Mouse (Mus musculus) frontal cortex, postnatal 36 days (tissue): ENCODE measurements around the gene Tbc1d22b.

ENCODE experiments used
- DNase-seq, 2 experiments: peaks; one replicate each; pipeline ENCODE4 v3.0.0; 2022; ENCODE audit warnings: low spot score in 2 of 2

The Tbc1d22b gene

GRCm38 (mm10) chr17:29541419-29541818 is 8.2 kb upstream of the Tbc1d22b start:
- no peak for DNase-seq

- DNase-seq: no peak
Observed at GRCm38 (mm10) chr17:29542831-29543690, 6.5 kb upstream of the Tbc1d22b start.

- no peak for DNase-seq
Observed at GRCm38 (mm10) chr17:29544064-29544463, 5.5 kb upstream of the Tbc1d22b start.

DNA sequence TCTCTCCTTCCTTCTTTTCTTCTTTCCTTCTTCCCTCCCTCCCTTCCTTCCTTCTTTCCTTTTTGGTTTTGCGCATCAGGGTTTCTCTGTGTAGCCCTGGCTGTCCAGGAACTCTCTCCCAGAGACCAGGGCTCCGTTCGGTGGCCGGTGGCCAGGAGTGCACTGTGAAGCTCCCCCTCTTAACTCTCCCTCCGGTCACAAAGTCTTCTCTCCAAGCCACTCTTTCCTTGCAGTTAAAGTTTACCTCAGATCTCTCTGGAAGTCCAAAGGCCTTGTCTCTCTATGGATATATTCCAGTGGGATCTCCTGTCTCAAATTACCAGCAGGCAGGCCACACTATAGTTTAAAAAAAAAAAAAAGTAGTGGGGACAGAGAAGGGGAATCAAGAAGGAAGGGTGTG is 4.3 kb upstream of the Tbc1d22b start:
- DNase-seq: no peak

GRCm38 (mm10) chr17:29548494-29548893 is 1.1 kb upstream of the Tbc1d22b start:
- no peak for DNase-seq

DNA sequence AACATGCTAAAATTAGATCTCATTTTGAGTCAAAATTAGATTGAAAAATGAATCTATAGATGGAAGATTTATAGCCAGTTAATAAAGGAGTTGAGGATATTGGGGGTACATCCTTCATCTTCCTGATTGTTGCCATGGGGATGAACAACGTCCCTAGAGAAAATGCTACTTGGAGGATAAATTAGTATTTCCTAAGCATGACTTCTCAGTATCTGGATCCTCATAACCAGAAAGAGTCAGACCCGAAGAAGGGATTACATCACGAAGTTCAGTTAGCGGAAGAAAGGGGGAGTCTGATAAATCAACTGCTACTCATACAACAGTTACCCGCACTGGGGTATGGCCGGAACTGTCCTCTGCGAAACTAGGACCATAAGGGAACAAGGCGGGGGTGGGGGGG is 591 bp upstream of the Tbc1d22b start:
- DNase-seq: no peak

- no peak for DNase-seq
Observed at GRCm38 (mm10) chr17:29551019-29551418, 1.4 kb downstream of the Tbc1d22b start.

DNA sequence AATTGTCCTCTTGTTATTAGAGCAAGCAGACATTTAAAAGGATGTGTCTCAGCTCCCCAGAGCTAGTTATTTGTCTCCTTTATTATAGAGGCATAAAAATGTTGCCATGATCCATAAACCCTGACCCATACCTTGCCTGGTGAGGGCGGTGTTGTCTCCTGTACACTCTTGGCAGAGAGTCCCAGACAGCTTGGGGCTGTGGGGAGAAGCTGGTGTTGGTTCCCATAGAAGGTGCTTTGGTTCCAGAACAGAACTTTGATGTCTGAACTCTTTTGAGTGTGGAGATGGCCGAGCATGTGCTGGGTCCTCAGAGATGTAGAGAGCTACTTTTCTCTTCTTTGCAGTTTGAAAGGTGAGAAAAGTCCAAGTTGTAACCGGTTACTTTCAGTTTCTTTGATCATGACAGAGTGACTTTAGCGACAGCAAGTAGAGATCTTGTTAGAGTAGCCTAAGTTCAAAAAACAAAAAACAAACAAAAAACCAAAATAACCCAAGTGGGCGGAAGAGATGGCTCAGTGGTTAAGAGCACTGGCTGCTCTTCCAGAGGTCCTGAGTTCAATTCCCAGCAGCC is 2.7 kb downstream of the Tbc1d22b start, which contains the start of gene Tmem217:
Tmem217 (minus strand) TSS at position 224 of the 571 bp plus-strand sequence.
- DNase-seq: no peak

DNA sequence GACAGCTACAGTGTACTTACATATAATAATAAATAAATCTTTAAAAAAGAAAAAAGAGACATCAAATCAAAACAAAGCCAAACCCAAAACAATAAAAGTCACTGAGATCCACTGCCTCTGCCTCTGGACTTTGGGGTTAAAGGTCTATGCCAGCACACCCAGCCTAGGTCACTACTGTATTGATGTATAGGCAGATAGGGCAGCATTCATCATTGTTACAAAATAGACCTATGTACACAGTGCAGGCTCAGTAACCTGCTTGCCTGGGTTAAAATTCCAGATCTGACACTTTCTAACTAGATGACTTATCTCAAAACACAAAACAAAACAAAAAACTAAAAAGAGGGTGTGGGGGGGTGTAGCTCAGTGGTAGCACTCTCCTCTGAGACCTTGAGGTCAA is 4.6 kb downstream of the Tbc1d22b start:
- no peak for DNase-seq

DNA sequence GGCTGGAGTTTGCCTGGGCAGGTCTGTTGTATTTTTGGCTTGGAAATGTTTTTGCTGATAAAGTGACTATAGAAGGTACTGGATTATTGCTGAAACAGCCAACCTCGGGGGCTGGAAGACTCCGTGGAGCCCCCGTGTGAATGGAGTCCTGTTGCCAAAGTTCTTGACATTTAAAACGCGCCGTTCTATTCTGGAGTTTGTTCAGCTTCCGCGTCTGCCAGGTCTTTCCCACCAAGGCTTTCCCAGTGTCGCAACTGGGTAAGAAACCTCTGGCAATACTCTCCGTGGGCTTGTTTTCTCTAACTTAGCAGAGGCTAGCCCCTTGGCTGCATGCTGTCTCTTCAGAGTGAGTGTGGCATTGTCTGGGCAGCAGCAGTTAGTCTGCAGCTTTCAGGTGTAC is 6.9 kb downstream of the Tbc1d22b start:
- no peak for DNase-seq

GRCm38 (mm10) chr17:29556893-29557292 is 7.3 kb downstream of the Tbc1d22b start:
- DNase-seq: no peak

- no peak for DNase-seq
Observed at GRCm38 (mm10) chr17:29558476-29558875, 8.9 kb downstream of the Tbc1d22b start.

DNA sequence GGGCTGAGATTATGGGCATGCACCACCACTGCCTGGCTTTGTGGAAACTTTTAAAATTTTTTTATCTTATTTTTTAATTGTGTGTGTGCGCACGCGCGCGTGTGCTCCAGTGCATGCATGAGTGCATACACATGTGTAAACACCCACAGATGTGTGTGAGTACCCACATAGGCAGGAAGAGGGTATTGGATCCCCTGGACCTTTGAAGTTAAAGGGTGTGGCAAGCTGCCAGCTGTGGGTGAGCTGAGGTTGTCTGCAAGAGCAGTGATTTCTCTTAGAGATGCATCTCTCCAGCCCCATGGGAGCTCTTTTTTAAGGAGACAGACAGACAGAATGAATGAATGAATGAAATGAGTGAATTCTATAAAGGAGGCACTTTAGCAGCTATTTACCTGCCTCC is 15.9 kb downstream of the Tbc1d22b start:
- no peak for DNase-seq

DNA sequence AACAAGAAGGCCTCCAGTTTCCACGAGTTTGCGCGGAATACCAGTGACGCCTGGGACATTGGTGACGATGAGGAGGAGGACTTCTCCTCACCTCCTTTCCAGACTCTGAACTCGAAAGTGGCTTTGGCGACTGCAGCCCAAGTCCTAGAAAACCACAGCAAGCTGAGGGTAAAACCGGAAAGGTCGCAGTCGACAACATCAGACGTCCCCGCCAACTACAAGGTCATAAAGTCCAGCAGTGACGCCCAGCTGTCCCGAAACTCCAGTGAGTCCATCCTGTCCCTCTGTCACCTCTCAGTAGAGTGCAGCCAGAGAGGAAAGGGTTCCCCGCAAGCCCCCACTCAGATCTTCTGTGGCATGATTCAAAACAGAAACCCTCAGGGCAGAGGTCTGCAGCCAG is 18.9 kb downstream of the Tbc1d22b start:
- DNase-seq: no peak

- DNase-seq: no peak
Observed at GRCm38 (mm10) chr17:29569831-29570230, 20.2 kb downstream of the Tbc1d22b start.

DNA sequence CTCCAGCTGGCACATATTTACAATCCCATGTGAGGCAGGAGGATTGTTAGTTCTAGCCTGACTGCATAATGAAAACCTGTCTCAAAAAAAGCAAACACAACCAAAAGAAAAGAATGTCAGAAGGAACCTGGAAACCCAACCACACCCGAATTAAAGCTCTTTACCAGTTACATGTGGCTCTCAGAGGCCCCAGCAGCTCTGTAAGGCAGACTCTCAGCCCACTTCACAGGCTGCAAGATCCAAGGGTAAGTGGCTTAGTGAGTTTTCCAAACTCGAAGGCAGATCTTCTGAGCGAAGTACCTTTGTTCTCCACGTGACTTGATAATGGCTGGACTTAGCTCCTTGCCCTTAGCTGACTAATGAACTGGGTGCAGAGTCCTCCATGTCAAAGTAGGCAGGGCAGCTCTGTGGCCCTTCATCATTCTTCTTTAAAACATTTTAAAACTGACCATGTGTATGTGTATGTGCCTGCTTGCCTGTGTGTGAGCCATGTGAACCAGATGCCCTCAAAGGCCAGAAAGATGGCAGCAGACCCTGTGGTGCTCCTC is 30.1 kb downstream of the Tbc1d22b start:
- DNase-seq: no peak

GRCm38 (mm10) chr17:29583569-29583968 is 34.0 kb downstream of the Tbc1d22b start:
- no peak for DNase-seq

DNA sequence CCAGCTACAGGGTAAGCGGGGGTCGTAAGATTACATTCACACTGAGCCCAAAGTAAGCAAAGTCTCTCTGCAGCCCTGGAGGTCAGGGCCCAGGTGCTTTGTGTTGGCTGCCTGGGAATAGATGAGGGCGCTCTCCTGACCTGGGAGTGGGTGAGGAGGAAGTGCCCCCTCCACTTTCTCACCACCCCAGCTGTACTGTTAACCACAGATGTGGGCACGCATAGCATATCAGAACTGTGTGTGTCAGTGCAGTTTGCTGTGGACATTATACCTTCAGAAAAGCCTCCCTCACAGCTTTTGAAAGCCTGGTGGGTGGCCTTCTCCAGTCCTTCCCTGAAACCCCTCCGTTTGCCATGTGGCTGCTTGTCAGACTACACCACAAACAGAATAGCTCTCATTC is 34.7 kb downstream of the Tbc1d22b start:
- no peak for DNase-seq

- no peak for DNase-seq
Observed at GRCm38 (mm10) chr17:29584737-29585136, 35.2 kb downstream of the Tbc1d22b start.

- DNase-seq: no peak
Observed at GRCm38 (mm10) chr17:29585446-29585845, 35.9 kb downstream of the Tbc1d22b start.

- DNase-seq: no peak
Observed at GRCm38 (mm10) chr17:29586921-29587320, 37.3 kb downstream of the Tbc1d22b start.

GRCm38 (mm10) chr17:29589221-29589898 is 39.8 kb downstream of the Tbc1d22b start:
- DNase-seq: no peak
